Mouse (Mus musculus): Measurements from ENCODE around the gene Tent4b. TPM values are rescaled to one million over a fixed set of nuclear protein-coding genes. Genes with fewer than 3 reads are reported as not detected.
A peak's percentile ranks its signal among the peaks of the same experiment; 100 is the strongest.
"Not testable (repeated sequence)": the region's sequence is repeated elsewhere in the genome, so short reads cannot be mapped to it uniquely, and the experiment has no call there.

Gene Tent4b
- 10 to 100 TPM in 1 of 2 experiments, 1 to 10 TPM in 1; 7.6 to 13.7 TPM for polyA plus RNA-seq (2017; shearing (Covaris generic))

- ATAC-seq, result peak; percentile 80
Observed at GRCm38 (mm10) chr8:88198945-88199571, at the start of gene Tent4b. TSS of gene Tent4b (plus strand) at chr8:88199213.

DNA sequence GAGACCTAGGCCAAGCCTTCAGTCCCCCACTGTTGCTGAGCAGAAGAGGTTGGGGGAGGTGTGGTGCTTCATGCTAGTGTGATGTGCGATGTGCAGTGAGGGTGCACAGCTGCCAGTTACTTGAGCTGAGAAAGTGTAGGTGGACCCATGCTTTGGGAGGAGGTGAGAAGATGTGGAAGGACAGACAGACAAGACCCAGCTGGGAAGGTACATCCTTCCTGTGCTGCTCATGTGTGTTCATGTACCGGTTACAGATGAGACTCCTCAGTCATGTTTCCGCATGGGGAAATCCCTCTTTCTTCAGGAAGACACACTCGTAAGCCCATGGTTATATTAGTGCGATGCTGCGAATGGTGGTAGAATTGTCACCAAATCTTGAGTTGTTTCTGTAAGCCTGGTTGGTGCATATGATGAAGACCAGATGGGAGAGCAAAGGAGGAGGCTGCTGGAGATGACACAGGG lies 48.1 kb upstream of the Tent4b start:
- peak; percentile 98 for ATAC-seq

DNA sequence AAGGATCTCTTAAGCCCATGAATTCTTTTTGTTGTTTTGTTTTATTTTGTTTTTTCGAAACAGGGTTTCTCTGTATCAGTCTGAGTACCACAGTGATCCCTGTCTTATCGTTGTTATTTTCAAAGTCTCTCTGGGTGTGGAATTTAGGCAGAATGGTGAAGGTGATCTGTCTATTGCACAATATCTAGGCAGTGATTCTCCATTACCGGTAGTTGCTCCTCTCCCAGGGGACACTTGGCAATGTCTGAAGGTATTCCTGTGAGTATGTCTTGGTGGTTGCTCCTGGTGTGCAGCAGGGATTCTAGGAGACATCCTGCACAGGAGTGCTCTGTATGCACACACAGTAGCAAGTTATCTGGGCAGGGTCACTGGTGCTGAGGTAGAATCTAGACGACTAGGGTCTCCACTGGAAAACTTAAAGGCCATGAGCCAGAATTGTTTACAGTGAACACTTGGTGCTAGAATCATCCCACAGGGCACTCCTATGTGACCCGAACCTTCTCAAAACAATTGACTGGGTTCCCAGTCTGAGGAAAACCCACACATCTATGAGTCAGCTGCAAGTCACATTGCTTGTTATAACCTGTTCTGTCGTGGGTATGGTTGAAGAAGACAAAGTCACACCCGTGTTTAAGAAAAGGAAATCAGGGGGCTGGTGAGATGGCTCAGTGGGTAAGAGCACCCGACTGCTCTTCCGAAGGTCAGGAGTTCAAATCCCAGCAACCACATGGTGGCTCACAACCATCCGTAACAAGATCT lies 38.6 kb upstream of the Tent4b start:
- no peak for ATAC-seq

GRCm38 (mm10) chr8:88161439-88161838 lies 37.6 kb upstream of the Tent4b start:
- peak; percentile 81 for ATAC-seq

GRCm38 (mm10) chr8:88175264-88175663 lies 23.7 kb upstream of the Tent4b start:
- no peak for ATAC-seq

DNA sequence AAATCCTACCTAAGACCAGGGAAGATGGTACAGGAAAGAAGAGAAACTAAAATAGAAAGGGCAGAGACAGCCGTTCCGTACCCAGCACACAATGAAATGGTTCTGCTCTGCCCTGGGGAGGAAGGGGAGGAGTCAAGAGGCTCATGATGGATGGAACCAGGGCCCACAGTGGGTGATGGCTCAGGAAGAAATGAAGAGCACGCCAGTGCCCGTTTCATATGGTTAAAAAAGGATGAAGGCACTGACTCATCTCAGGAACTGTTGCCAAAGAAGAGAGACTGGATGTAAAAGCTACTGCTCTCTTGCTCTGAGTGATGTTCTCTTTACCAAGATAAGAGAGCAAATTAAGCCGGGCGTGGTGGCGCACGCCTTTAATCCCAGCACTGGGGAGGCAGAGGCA lies 21.7 kb upstream of the Tent4b start:
- ATAC-seq, result no peak

DNA sequence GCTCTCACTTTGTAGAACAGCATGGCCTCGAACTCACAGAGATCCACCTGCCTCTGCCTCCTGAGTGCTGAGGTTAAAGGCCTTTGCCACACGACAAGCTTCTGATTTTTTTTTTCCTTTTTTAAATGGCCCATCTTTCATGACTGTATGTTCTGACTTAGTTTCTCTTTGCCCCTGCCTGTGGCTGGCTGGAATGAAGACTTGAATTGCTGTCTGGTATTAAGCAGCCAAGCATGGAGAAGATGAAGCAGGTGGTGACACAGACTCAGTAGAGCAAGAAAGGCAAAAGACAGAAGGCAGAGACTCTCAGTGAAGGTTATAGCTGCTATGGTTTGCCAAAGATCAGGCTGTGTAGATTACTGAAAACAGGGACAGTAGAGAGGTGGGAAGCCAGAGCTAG lies 15.9 kb upstream of the Tent4b start:
- ATAC-seq, result no peak

DNA sequence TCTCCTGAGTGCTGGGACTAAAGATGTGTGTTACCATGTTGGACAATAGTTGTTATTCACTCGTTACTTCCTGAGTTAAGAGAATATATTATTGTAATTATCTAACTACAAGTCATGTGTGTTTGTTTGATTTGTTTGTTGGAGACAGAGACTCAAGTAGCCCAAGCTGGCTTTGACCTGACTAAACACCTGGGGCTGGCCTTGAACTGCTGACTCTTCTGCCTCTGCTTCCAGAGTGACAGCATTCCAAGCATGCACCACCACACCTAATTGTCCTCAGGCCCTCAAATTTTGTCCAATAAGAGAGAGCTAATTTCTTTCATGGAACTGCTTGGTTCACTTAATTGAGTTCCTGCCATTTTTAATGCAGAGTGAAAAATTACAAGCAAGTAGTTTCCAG lies 14.1 kb upstream of the Tent4b start:
- no peak for ATAC-seq

GRCm38 (mm10) chr8:88185716-88186115 lies 13.3 kb upstream of the Tent4b start:
- no peak for ATAC-seq

DNA sequence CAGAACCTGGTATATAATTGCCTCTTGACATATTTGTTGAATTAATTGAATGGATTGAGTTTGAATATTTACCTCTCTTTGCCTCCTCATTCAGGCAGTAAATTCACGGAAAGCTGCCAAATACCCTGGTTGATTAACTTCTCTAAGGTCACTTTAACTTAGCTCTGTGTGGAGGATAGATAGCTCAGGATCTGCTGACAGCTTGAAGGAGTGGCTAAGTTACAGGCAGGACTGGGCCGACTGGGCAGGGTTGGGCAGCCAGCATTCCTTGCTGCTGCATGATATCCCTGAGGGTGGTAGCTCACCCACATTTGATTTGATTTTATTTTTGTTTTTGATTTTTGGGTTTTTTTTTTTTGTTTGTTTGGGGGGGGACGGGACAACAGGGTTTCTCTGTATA lies 1.7 kb upstream of the Tent4b start:
- no peak for ATAC-seq

GRCm38 (mm10) chr8:88198551-88198944 lies 465 bp upstream of the Tent4b start:
- ATAC-seq, result peak; percentile 5

- ATAC-seq, result peak; percentile 19
Observed at GRCm38 (mm10) chr8:88199700-88200601, 938 bp downstream of the Tent4b start.

- ATAC-seq, result no peak
Observed at GRCm38 (mm10) chr8:88200724-88201495, 1.9 kb downstream of the Tent4b start.

DNA sequence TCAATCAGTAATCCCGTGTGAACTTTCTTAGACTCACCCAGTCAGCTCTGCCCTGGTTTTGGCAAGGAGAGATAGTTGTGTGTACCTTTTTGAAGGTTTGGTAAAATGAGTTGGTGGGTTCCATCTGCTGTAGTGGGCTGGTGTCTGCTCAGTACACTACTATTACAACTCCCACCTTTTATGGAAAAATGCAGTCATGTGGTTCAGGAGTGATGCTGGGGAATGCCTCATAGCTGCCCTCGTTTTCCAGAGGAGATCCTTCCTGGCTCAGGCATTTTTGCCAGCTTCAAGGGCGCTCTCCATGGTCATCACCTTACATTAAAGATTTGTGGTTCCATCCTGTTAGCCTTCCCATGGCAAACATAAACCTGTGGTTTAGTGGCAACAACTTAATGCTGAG lies 2.6 kb downstream of the Tent4b start:
- no peak for ATAC-seq

DNA sequence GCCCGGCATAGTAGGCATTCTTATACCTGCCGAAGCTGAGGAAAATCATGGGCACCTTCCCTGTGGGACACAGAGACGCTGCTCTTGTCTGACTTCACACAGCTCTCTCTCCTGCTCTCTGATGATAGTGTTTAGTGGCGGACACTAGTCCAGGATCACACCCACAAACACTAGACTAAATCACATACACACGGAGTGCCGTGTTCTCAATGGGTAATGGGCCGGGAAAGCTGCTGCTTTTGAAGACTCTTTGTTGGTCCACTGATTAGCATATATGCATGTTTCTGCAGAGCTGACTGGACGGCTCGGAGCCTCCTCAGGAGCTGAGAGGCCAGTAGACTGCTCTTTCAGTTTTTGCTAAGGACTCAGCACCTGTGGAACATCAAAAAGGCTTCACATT lies 7.0 kb downstream of the Tent4b start:
- no peak for ATAC-seq

GRCm38 (mm10) chr8:88207121-88207821 lies 8.3 kb downstream of the Tent4b start:
- no peak for ATAC-seq

DNA sequence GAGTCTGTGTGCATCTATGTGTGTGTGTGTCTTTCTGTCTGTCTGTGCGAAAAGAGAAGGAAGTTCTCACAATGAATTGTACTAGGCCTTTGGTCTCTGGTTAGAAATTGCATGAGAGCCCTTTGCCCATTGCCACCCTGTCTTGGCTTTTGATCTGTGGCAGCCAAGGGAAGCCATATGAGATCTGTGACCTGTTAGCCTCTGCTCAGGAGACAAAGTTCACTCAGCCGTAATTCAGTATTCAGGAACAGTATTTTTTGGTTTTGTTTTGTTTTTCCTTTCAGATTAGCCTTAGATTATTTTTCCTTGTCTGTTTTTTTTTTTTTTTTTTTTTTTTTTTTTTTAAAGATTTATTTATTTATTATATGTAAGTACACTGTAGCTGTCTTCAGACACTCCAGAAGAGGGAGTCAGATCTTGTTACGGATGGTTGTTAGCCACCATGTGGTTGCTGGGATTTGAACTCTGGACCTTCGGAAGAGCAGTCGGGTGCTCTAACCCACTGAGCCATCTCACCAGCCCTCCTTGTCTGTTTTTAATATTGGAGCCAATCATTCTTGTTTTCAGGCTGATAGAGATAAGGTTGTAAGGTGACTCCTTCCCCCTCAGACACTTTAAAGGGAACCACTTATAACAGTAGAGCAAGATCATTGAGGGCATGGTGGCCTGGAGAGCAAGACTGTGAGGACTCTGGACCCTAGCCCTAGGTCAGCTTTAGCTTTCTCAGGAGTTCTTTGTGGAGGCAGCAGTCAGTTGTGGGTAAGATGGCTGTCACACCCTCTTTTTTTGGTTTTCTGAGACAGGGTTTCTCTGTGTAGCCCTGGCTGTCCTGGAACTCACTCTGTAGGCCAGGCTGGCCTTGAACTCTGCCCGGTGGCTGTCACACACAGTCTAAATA lies 11.2 kb downstream of the Tent4b start:
- ATAC-seq, result not testable (repeated sequence)

GRCm38 (mm10) chr8:88221353-88221752 lies 22.3 kb downstream of the Tent4b start:
- no peak for ATAC-seq

GRCm38 (mm10) chr8:88225358-88225757 lies 26.3 kb downstream of the Tent4b start:
- no peak for ATAC-seq

- ATAC-seq, result no peak
Observed at GRCm38 (mm10) chr8:88227851-88228250, 28.8 kb downstream of the Tent4b start.

DNA sequence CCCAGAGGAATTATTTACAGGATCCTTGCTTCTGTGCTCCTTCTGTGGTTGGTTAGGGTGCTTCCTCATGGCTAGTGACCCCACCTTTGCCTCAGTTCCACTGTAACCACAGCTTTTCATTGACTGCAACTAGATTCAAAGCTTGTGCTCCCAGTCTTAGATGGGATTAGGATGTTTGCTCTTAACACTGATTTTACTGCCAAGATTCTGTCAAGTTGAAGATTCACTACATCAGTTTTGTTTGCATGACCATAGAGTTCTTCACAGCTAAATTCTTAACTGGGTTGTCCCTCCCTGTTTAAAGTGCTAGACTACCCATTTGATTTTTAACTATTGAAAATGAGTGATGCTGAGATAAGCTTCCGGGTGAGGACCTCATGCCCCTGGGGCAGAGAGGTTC lies 29.3 kb downstream of the Tent4b start:
- ATAC-seq, result no peak
